Mouse (Mus musculus) heart, adult 2 months (tissue): Measurements from ENCODE around the gene Olfr1013. TPM values are rescaled to one million over a fixed set of nuclear protein-coding genes. Genes with fewer than 3 reads are reported as not detected.

Experiments
- DNase-seq, 2 experiments: peaks; one replicate each; pipeline ENCODE4 v3.0.0; 2021
- H3K27ac ChIP-seq: fragments of 200-600 bp; 2 replicates; pipeline ENCODE4 v1.8.1; 2022
- H3K27me3 ChIP-seq: fragments of 200-500 bp; 2 replicates; pipeline ENCODE4 v1.6.1; 2012; ENCODE audit warnings: mild to moderate bottlenecking, low read length, inconsistent platforms, mixed read lengths; ENCODE audit not compliant: control insufficient read depth, insufficient read depth
- H3K36me3 ChIP-seq: fragments of 200-500 bp; 2 replicates; pipeline ENCODE4 v1.6.1; 2012; ENCODE audit warnings: low read length, inconsistent platforms; ENCODE audit not compliant: control insufficient read depth, insufficient read depth
- H3K4me1 ChIP-seq: fragments of 200-500 bp; 2 replicates; pipeline ENCODE4 v1.6.1; 2011; ENCODE audit warnings: low read length; ENCODE audit not compliant: control insufficient read depth, insufficient read depth
- H3K4me3 ChIP-seq: fragments of 200-600 bp; 2 replicates; pipeline ENCODE4 v1.8.1; 2022
- H3K79me2 ChIP-seq: fragments of 200-500 bp; replicated peaks from 2 replicates; pipeline ENCODE4 v1.6.1; 2012; ENCODE audit warnings: mild to moderate bottlenecking, inconsistent platforms, low read length, moderate library complexity, mixed read lengths; ENCODE audit not compliant: control insufficient read depth, insufficient read depth
- H3K9ac ChIP-seq: fragments of 200-500 bp; 2 replicates; pipeline ENCODE4 v1.6.1; 2012; ENCODE audit warnings: low read depth, mild to moderate bottlenecking, control low read depth, inconsistent platforms, low read length, mixed read lengths
- CTCF ChIP-seq: fragments of 200-600 bp; IDR thresholded peaks from 2 replicates; pipeline ENCODE4 v1.8.1; 2022; ENCODE audit warnings: antibody characterized with exemption, mild to moderate bottlenecking, moderate library complexity
- EP300 ChIP-seq: fragments of 200-500 bp; IDR thresholded peaks from 2 replicates; pipeline ENCODE4 v1.6.1; 2011; ENCODE audit warnings: low read depth, low read length, control low read depth; ENCODE audit not compliant: insufficient read depth
- POLR2A ChIP-seq: fragments of 200-500 bp; IDR thresholded peaks from 2 replicates; pipeline ENCODE4 v1.6.1; 2011; ENCODE audit warnings: mild to moderate bottlenecking, low read depth, low read length, control low read depth; ENCODE audit not compliant: insufficient read depth
- WGBS: fragments of 180-500 bp; shearing (Covaris S2); methylation state at CpG from one replicate; pipeline ENCODE4 v1.1.7; 2018; 5-methylcytosine and 5-hydroxymethylcytosine counted together
- intact Hi-C: fragments of 180-260 bp; cut with DNase I; formaldehyde crosslinking; loops from one replicate; pipeline ENCODE4 v1.15.1; 2025
- polyA plus RNA-seq: library from polyadenylated mRNA; depleted of rRNA; stranded (reverse); fragments of >200 nt; gene quantifications from 2 replicates; pipeline ENCODE4 v1.2.3, GENCODE M21; 2012; rRNA removed
- total RNA-seq, 2 experiments: library from RNA; stranded (reverse); gene quantifications; 2 replicates each; pipeline ENCODE4 v1.2.3; 2021

Gene Olfr1013
- total and polyA plus RNA-seq, 3 experiments: not detected

GRCm38 (mm10) chr2:85792331-85792730, 25.4 kb downstream of the Olfr1013 start:
- H3K4me1 ChIP-seq: no peaks in the 10 kb centered on the region
- TF ChIP-seq EP300 (no peak), CTCF (no peak), POLR2A (no peak)
- H3K4me3 ChIP-seq: no peak overlapping the region
- intact Hi-C loops: no loop called here
- WGBS: 65% methylated on average over 2 of the region's 2 CpGs
- no peaks in the 10 kb centered on the region for H3K79me2 ChIP-seq
- H3K27me3 ChIP-seq: no peaks in the 10 kb centered on the region
- H3K9ac ChIP-seq: no peak overlapping the region
- H3K27ac ChIP-seq: no peak overlapping the region
- no peak for DNase-seq
- no peaks in the 10 kb centered on the region for H3K36me3 ChIP-seq

DNA sequence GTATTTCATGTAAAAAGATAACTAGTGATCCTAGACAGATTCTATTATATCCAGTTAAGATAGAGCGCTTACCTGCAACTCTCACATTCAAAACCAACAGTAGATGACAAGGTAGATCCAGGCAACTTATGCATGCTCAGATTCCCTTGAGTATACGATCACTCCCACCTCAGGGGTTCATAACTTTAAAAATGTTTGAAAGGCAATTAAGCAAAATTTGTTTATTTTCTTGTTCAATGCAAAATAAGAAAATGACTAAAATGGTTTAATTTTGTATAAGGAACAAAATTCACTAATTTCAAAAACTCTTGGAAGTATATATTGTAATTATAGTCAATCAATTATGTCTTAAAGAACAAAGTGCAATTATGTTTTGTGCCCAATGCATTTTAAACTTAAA, 35.5 kb downstream of the Olfr1013 start, which contains the start of gene Olfr1016:
TSS of gene Olfr1016 (minus strand) at position 101 of the 400 bp plus-strand sequence.
- TF ChIP-seq CTCF (no peak), POLR2A (no peak), EP300 (no peak)
- H3K27me3 ChIP-seq: no peaks in the 10 kb centered on the region
- no peak within 1 kb of the TSS for H3K9ac ChIP-seq
- no peak for DNase-seq
- no peak within 1 kb of the TSS for H3K4me3 ChIP-seq
- 80% methylated on average over 2 of the region's 2 CpGs for WGBS
- H3K36me3 ChIP-seq: no peaks in the 10 kb centered on the region
- no peaks in the 10 kb centered on the region for H3K79me2 ChIP-seq
- H3K27ac ChIP-seq: no peak within 1 kb of the TSS
- H3K4me1 ChIP-seq: no peaks in the 10 kb centered on the region
- intact Hi-C loops: no loop called here

DNA sequence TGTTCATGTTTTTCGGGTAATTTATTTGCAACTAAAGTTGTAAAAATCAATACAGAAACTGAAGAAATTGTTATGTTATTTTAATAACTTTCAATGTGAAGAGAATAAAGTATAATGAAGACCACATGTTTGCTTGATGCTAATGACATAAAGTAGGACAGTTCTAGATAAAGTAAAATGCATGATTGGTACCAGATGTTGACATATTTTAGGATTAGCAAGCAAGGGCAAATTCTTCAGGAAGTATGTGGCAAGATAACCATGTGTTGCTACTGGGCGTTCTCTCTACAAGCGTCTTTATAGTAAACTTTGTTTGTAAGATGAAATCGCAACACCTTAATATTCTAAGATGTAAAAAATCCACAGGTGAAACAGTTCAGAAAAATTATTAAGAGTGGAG, 37.6 kb downstream of the Olfr1013 start:
- intact Hi-C loops: no loop called here
- Histone ChIP-seq H3K27me3 (no peaks in the 10 kb centered on the region), H3K27ac (no peak overlapping the region), H3K4me3 (no peak overlapping the region), H3K79me2 (no peaks in the 10 kb centered on the region), H3K9ac (no peak overlapping the region), H3K36me3 (no peaks in the 10 kb centered on the region), H3K4me1 (no peaks in the 10 kb centered on the region)
- no peak for DNase-seq
- 58% methylated on average over 4 of the region's 4 CpGs for WGBS
- TF ChIP-seq POLR2A: no peak
- TF ChIP-seq EP300: no peak
- TF ChIP-seq CTCF: no peak

DNA sequence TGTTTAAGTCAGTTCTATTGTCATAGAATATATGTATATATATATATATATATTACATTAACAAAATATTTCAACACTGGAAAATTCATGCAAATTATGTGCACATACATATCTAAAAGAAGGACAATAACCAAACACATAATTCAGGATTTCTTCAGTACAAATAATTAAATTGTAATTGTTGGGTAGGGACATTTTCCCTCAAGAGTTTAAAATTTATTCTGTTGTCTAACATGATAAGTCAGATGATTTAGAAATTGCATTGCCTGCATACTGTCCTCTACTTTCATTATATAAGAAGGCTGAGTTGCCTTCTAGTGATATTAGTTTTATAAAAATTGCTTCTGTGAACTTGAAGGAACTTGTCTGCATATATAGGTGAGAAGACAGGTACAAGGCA, 51.3 kb downstream of the Olfr1013 start, which contains the start of gene Olfr1018:
TSS of gene Olfr1018 (plus strand) at position 301 of the 400 bp plus-strand sequence.
- DNase-seq: no peak
- Histone ChIP-seq H3K79me2 (no peaks in the 10 kb centered on the region), H3K36me3 (no peaks in the 10 kb centered on the region), H3K4me1 (no peaks in the 10 kb centered on the region), H3K27ac (no peak within 1 kb of the TSS), H3K9ac (no peak within 1 kb of the TSS), H3K27me3 (no peaks in the 10 kb centered on the region), H3K4me3 (no peak within 1 kb of the TSS)
- TF ChIP-seq CTCF (no peak), POLR2A (no peak), EP300 (no peak)
- intact Hi-C loops: no loop called here

Other genes starting within 250 kb of the Olfr1013 start
- gene 4833423E24Rik, start 248.1 kb upstream of the Olfr1013 start, total RNA-seq: not detected
- gene 4833423E24Rik, start 248.1 kb upstream of the Olfr1013 start, polyA plus RNA-seq: 0.12 TPM in 1 of 2 replicates, not detected in the other
- gene Olfr996, start 187.9 kb upstream of the Olfr1013 start, total RNA-seq: not detected
- gene Olfr996, start 187.9 kb upstream of the Olfr1013 start, polyA plus RNA-seq: not detected in 2 replicates
- gene Olfr998, start 178.2 kb upstream of the Olfr1013 start, total RNA-seq: not detected
- not detected in 2 replicates for gene Olfr998, start 178.2 kb upstream of the Olfr1013 start, polyA plus RNA-seq
- gene Olfr1000, start 155.2 kb upstream of the Olfr1013 start, total RNA-seq: not detected
- gene Olfr1000, start 155.2 kb upstream of the Olfr1013 start, polyA plus RNA-seq: not detected in 2 replicates
- not detected for gene Olfr1002, start 116.4 kb upstream of the Olfr1013 start, total RNA-seq
- gene Olfr1002, start 116.4 kb upstream of the Olfr1013 start, polyA plus RNA-seq: not detected in 2 replicates
- not detected for gene Olfr154, start 102.6 kb upstream of the Olfr1013 start, total RNA-seq
- not detected in 2 replicates for gene Olfr154, start 102.6 kb upstream of the Olfr1013 start, polyA plus RNA-seq
- gene Olfr1006, start 88.3 kb upstream of the Olfr1013 start, total RNA-seq: not detected
- gene Olfr1006, start 88.3 kb upstream of the Olfr1013 start, polyA plus RNA-seq: not detected in 2 replicates
- not detected for gene Olfr1008, start 77.7 kb upstream of the Olfr1013 start, total RNA-seq
- gene Olfr1008, start 77.7 kb upstream of the Olfr1013 start, polyA plus RNA-seq: not detected in 2 replicates
- gene Olfr1009, start 51.7 kb upstream of the Olfr1013 start, total RNA-seq: not detected
- gene Olfr1009, start 51.7 kb upstream of the Olfr1013 start, polyA plus RNA-seq: not detected in 2 replicates
- not detected for gene Olfr1012, start 4.3 kb upstream of the Olfr1013 start, total RNA-seq
- gene Olfr1012, start 4.3 kb upstream of the Olfr1013 start, polyA plus RNA-seq: not detected in 2 replicates
- gene Olfr1014, start 5.6 kb downstream of the Olfr1013 start, total RNA-seq: not detected
- not detected in 2 replicates for gene Olfr1014, start 5.6 kb downstream of the Olfr1013 start, polyA plus RNA-seq
- gene Olfr1015, start 14.9 kb downstream of the Olfr1013 start, total RNA-seq: not detected
- not detected in 2 replicates for gene Olfr1015, start 14.9 kb downstream of the Olfr1013 start, polyA plus RNA-seq
- gene Olfr1016, start 35.4 kb downstream of the Olfr1013 start, total RNA-seq: not detected
- not detected in 2 replicates for gene Olfr1016, start 35.4 kb downstream of the Olfr1013 start, polyA plus RNA-seq
- not detected for gene Olfr1018, start 51.4 kb downstream of the Olfr1013 start, total RNA-seq
- gene Olfr1018, start 51.4 kb downstream of the Olfr1013 start, polyA plus RNA-seq: not detected in 2 replicates
- not detected for gene Olfr1019, start 78.4 kb downstream of the Olfr1013 start, total RNA-seq
- not detected in 2 replicates for gene Olfr1019, start 78.4 kb downstream of the Olfr1013 start, polyA plus RNA-seq
- gene Olfr1020, start 79.9 kb downstream of the Olfr1013 start, total RNA-seq: not detected
- gene Olfr1020, start 79.9 kb downstream of the Olfr1013 start, polyA plus RNA-seq: not detected in 2 replicates
- not detected for gene Olfr1022, start 101.5 kb downstream of the Olfr1013 start, total RNA-seq
- gene Olfr1022, start 101.5 kb downstream of the Olfr1013 start, polyA plus RNA-seq: not detected in 2 replicates
- gene Olfr1023, start 118.5 kb downstream of the Olfr1013 start, total RNA-seq: not detected
- not detected in 2 replicates for gene Olfr1023, start 118.5 kb downstream of the Olfr1013 start, polyA plus RNA-seq
- gene Olfr1024, start 138.0 kb downstream of the Olfr1013 start, total RNA-seq: not detected
- gene Olfr1024, start 138.0 kb downstream of the Olfr1013 start, polyA plus RNA-seq: not detected in 2 replicates
- gene Olfr1025-ps1, start 148.1 kb downstream of the Olfr1013 start, total RNA-seq: not detected
- gene Olfr1025-ps1, start 148.1 kb downstream of the Olfr1013 start, polyA plus RNA-seq: not detected in 2 replicates
- gene Olfr1026, start 154.5 kb downstream of the Olfr1013 start, total RNA-seq: not detected
- gene Olfr1026, start 154.5 kb downstream of the Olfr1013 start, polyA plus RNA-seq: not detected in 2 replicates
- gene Olfr1028, start 183.3 kb downstream of the Olfr1013 start, total RNA-seq: not detected
- not detected in 2 replicates for gene Olfr1028, start 183.3 kb downstream of the Olfr1013 start, polyA plus RNA-seq
- not detected for gene Olfr1029, start 206.8 kb downstream of the Olfr1013 start, total RNA-seq
- gene Olfr1029, start 206.8 kb downstream of the Olfr1013 start, polyA plus RNA-seq: 0.20 TPM in 2 replicates
- gene Olfr1030, start 212.2 kb downstream of the Olfr1013 start, total RNA-seq: not detected
- not detected in 2 replicates for gene Olfr1030, start 212.2 kb downstream of the Olfr1013 start, polyA plus RNA-seq
- not detected for gene Olfr1031, start 223.2 kb downstream of the Olfr1013 start, total RNA-seq
- not detected in 2 replicates for gene Olfr1031, start 223.2 kb downstream of the Olfr1013 start, polyA plus RNA-seq
- gene Olfr1032, start 238.4 kb downstream of the Olfr1013 start, total RNA-seq: not detected
- gene Olfr1032, start 238.4 kb downstream of the Olfr1013 start, polyA plus RNA-seq: not detected in 2 replicates